Mouse (Mus musculus) embryonic fibroblast, embryonic 13.5 days (primary cell): Measurements from ENCODE around the gene Eri3.

Experiments used
- CTCF ChIP-seq: IDR thresholded peaks from 2 replicates; pipeline ENCODE4 v1.5.1; 2011; ENCODE audit warnings: mild to moderate bottlenecking, control low read depth, low read length, moderate library complexity, borderline replicate concordance; ENCODE audit not compliant: insufficient read depth
- POLR2A ChIP-seq: IDR thresholded peaks from 2 replicates; pipeline ENCODE4 v1.6.1; 2011; ENCODE audit warnings: low read depth, mild to moderate bottlenecking, control low read depth, low read length, moderate library complexity

- no peak for TF ChIP-seq CTCF
- TF ChIP-seq POLR2A = no peak
These were observed 72.9 kb downstream of the Eri3 start for GRCm38 (mm10) chr4:117623025-117623424.
